Mouse (Mus musculus): ENCODE data around the gene Olfr1355.
"Not testable (repeated sequence)": the region's sequence is repeated elsewhere in the genome, so short reads cannot be mapped to it uniquely, and the experiment has no call there.

Olfr1355 gene

DNA sequence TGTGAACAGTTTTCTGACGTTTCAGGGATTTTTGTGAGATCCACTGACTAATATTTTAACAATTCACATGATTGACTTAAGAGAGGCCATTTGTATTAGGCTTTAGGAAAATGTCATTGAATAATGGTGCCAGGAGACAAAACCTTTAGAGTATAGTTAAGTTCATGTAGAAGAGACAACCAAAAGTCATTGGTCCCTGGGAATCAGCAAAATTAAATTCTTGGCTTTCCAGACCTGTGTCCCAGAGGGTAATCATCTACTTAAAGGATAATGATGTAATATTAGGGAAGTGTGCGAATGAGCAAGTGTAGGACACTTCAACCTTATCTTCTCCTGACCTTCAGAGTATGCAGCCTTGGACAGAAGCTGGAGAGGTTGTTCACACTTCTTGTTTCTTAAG lies at the start of gene Olfr1355:
Gene Olfr1355, plus strand, starts transcription at position 301 of the 400 bp plus-strand sequence.
- no peak for DNase-seq

DNA sequence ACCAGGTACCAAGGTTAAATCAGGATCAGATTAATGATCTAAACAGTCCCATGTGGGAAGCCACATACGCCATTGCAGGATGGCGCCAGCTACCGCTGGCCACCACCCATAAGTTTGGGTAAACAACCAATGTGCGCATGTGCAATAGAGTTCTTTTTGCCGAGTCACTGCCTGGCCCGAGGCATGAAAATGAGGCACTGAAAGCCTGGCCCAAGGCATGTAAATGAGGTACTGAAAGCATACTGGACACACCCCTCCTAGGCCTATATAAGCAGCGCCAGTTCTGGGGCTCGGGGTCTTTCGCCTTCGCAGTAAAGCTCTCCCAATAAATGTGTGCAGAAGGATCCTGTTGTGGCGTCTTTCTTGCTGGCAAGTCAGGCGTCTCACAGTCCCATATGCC lies 34.9 kb upstream of the Olfr1355 start:
- DNase-seq, result not testable (repeated sequence)

DNA sequence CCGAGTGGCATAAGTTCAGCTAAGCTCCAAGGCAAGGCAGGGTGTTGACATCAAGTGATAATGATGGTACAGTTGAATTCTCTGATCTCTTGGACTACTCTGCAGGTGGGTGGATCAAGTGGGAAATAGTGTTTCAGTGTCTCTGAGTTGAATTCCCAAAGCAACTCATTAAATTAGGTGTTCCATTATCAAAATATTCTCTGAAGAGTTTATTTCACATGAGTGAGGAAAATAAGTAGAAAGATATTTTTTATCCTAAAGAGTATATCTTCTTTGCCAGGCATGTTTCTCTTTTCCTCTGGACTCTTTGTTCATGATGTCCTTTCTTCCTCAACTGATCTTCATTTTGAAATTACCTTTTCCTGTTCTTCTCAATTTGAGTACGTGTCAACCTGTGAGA lies 23.3 kb upstream of the Olfr1355 start, which contains the start of gene Olfr1356:
Gene Olfr1356, minus strand, starts transcription at position 101 of the 400 bp plus-strand sequence.
- no peak for DNase-seq

DNA sequence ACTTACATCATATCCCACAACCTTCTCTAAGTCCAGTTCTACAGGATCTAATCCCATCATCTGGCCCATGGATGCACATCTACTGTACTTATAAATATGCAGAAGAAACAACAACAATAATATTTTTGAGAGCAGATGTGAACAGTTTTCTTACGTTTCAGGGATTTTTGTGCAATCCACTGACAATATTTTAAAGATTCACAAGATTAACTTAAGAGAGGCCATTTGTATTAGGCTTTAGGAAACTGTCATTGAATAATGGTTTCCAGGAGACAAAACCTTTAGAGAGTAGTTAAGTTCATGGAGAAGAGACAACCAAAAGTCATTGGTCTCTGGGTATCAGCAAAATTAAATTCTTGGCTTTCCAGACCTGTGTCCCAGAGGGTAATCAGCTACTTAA lies 37.5 kb downstream of the Olfr1355 start, which contains the start of gene Olfr1354:
Gene Olfr1354, plus strand, starts transcription at position 301 of the 400 bp plus-strand sequence.
- not testable (repeated sequence) for DNase-seq
